Mouse (Mus musculus) hematopoietic stem cell, adult 5-6 weeks (primary cell): ENCODE measurements around the gene Prtn3. TPM values are rescaled to one million over a fixed set of nuclear protein-coding genes. Genes with fewer than 3 reads are reported as not detected.
"Not testable (repeated sequence)": the region's sequence is repeated elsewhere in the genome, so short reads cannot be mapped to it uniquely, and the experiment has no call there.

Experiments
- ATAC-seq, 2 experiments: fragments of 125-278 bp in 1 of 2; replicated peaks in 1 of 2; 2 replicates each; pipeline ENCODE4 v1.8.0; 2016 to 2017; ENCODE audit warnings: inconsistent platforms in 2 of 2, mild to moderate bottlenecking in 2 of 2, moderate number of reproducible peaks in 2 of 2, low read depth in 1 of 2, moderate TSS enrichment in 1 of 2; ENCODE audit not compliant: low FRiP score in 2 of 2, poor library complexity in 2 of 2, severe bottlenecking in 2 of 2, insufficient read depth in 1 of 2, low TSS enrichment in 1 of 2
- total RNA-seq: library from RNA; stranded (forward); fragments of 172-1452, 232-1000 nt; gene quantifications from 2 replicates; pipeline ENCODE4 v1.2.3, GENCODE M21; 2017

The Prtn3 gene
- total RNA-seq, 1 experiment from 2014 or later: 25.6 TPM

- ATAC-seq: no peak
Measured at GRCm38 (mm10) chr10:79864351-79865188, 9.7 kb upstream of the Prtn3 start.

- ATAC-seq: no peak
Measured at GRCm38 (mm10) chr10:79865189-79865601, 9.1 kb upstream of the Prtn3 start.

- ATAC-seq: peak; percentile 52 to 57
Measured at GRCm38 (mm10) chr10:79865801-79866295, 8.4 kb upstream of the Prtn3 start.

GRCm38 (mm10) chr10:79866601-79867000 is 7.7 kb upstream of the Prtn3 start:
- no peak for ATAC-seq

- ATAC-seq: no peak
Measured at GRCm38 (mm10) chr10:79871845-79872244, 2.4 kb upstream of the Prtn3 start.

- ATAC-seq: no peak
Measured at GRCm38 (mm10) chr10:79872862-79873261, 1.4 kb upstream of the Prtn3 start.

GRCm38 (mm10) chr10:79873313-79873712 is 963 bp upstream of the Prtn3 start:
- no peak for ATAC-seq

GRCm38 (mm10) chr10:79873715-79874289 is 474 bp upstream of the Prtn3 start:
- ATAC-seq: no peak

- ATAC-seq: peak in 1 of 2 experiments; percentile 23; a peak in 1 of 4 replicates
Measured at GRCm38 (mm10) chr10:79877174-79877573, 2.9 kb downstream of the Prtn3 start.

GRCm38 (mm10) chr10:79877757-79878156 is 3.5 kb downstream of the Prtn3 start:
- ATAC-seq: peak; percentile 60 to 61

GRCm38 (mm10) chr10:79879527-79879926 is 5.3 kb downstream of the Prtn3 start:
- ATAC-seq: no peak

GRCm38 (mm10) chr10:79880721-79881120 is 6.4 kb downstream of the Prtn3 start:
- ATAC-seq: no peak

GRCm38 (mm10) chr10:79881981-79882380 is 7.7 kb downstream of the Prtn3 start:
- peak; percentile 10 to 34; a peak in 3 of 4 replicates for ATAC-seq

- peak; percentile 41 to 42; a peak in 2 of 4 replicates for ATAC-seq
Measured at GRCm38 (mm10) chr10:79883297-79884084, 9.2 kb downstream of the Prtn3 start.

GRCm38 (mm10) chr10:79884446-79884845 is 10.2 kb downstream of the Prtn3 start:
- no peak for ATAC-seq

- ATAC-seq: not testable (repeated sequence)
Measured at GRCm38 (mm10) chr10:79884938-79885337, 10.7 kb downstream of the Prtn3 start.

- no peak for ATAC-seq
Measured at GRCm38 (mm10) chr10:79886054-79886453, 11.8 kb downstream of the Prtn3 start, which contains the start of gene Elane. TSS of gene Elane (plus strand) at chr10:79886247.

- no peak for ATAC-seq
Measured at GRCm38 (mm10) chr10:79886611-79887010, 12.3 kb downstream of the Prtn3 start.
